Comparison of ENCODE assay signal across 8 mouse cellular contexts in the genomic region with DNA sequence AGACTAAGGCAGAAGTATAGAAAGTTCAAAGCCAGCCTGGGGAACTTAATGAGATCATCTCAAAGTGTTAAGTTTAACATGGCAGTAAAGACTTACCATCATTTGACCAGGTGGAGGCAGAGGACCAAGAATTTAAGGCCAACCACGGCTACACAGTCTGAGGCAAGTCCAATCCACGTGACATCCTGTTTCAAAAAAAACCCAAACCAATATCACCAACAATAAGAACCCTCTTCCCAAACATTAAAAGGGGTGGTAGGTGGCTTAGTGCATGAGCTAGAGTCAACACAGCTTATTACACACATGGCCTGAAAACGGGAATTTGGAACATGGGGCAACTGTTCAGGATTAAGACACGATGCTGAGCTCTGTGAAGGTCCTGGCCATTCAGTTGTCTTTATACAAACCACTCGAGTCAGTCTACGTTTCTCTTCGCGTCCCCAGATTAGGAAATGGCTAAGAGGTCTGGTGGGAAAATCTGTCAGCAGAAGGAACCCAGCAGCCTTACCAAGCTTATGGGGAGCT. TPM values are rescaled to one million over a fixed set of nuclear protein-coding genes. Genes with fewer than 3 reads are reported as not detected.
DNase-seq lines count a peak whose midpoint lies in the region; ATAC-seq and TF ChIP-seq lines count a peak whose summit lies in the region.

No protein-coding gene starts in this region.

- 6% methylated on average over 8 of the region's 8 CpGs for WGBS in liver, adult 2 months
- WGBS in hindbrain, postnatal 0 days = 25% methylated on average over 8 of the region's 8 CpGs
- WGBS in midbrain, embryonic 15.5 days = 25% methylated on average over 8 of the region's 8 CpGs

- intact Hi-C loops in left cerebral cortex, postnatal 10 days (cut with DNase I) = no loop called here
- intact Hi-C loops in left cerebral cortex, postnatal 14 days (cut with DNase I) = no loop called here

- H3K9me3 ChIP-seq in hindbrain, postnatal 0 days (ENCODE audit: low read length) = no peaks in the 10 kb centered on the region
- no peaks in the 10 kb centered on the region for H3K9me3 ChIP-seq in midbrain, embryonic 15.5 days

- peak overlapping the region; percentile 64 for H3K4me3 ChIP-seq in liver, adult 2 months (ENCODE audit: insufficient read depth, low read depth, low read length)
- peak overlapping the region; percentile 63 for H3K4me3 ChIP-seq in bone marrow macrophage, adult 2 months (ENCODE audit: insufficient read depth, low read length)
- H3K4me3 ChIP-seq in hindbrain, postnatal 0 days (ENCODE audit: low read length) = peak overlapping the region; percentile 81
- H3K4me3 ChIP-seq in midbrain, embryonic 15.5 days = peak overlapping the region; percentile 63

- no peaks in the 10 kb centered on the region for H3K4me1 ChIP-seq in liver, adult 2 months (ENCODE audit: control insufficient read depth, insufficient read depth, low read length)
- peaks cover 15% of the 10 kb centered on the region for H3K4me1 ChIP-seq in bone marrow macrophage, adult 2 months (ENCODE audit: control insufficient read depth, insufficient read depth, low read length)
- H3K4me1 ChIP-seq in hindbrain, postnatal 0 days (ENCODE audit: insufficient read depth, low read length) = peaks cover 7% of the 10 kb centered on the region
- peaks cover 28% of the 10 kb centered on the region for H3K4me1 ChIP-seq in midbrain, embryonic 15.5 days

- ATAC-seq in hindbrain, postnatal 0 days = no peak
- ATAC-seq in midbrain, embryonic 15.5 days (replicated peaks) = peak; percentile 7; the same call in 1 of the 2 replicates

- H3K9ac ChIP-seq in liver, adult 2 months (ENCODE audit: low read depth, low read length) = peak overlapping the region; percentile 67
- peak overlapping the region; percentile 67 for H3K9ac ChIP-seq in hindbrain, postnatal 0 days (replicated peaks; ENCODE audit: low read length)
- peak overlapping the region; percentile 56 for H3K9ac ChIP-seq in midbrain, embryonic 15.5 days

- H3K27me3 ChIP-seq in liver, adult 2 months (ENCODE audit: control insufficient read depth, insufficient read depth, low read length) = no peaks in the 10 kb centered on the region
- H3K27me3 ChIP-seq in hindbrain, postnatal 0 days (ENCODE audit: insufficient read depth, low read length) = no peaks in the 10 kb centered on the region
- no peaks in the 10 kb centered on the region for H3K27me3 ChIP-seq in midbrain, embryonic 15.5 days (replicated peaks)

- H3K36me3 ChIP-seq in liver, adult 2 months (ENCODE audit: control insufficient read depth, insufficient read depth, low read length) = no peaks in the 10 kb centered on the region
- no peaks in the 10 kb centered on the region for H3K36me3 ChIP-seq in hindbrain, postnatal 0 days (ENCODE audit: insufficient read depth, low read length)
- no peaks in the 10 kb centered on the region for H3K36me3 ChIP-seq in midbrain, embryonic 15.5 days (replicated peaks)

- no peak for TF ChIP-seq POLR2A in liver, adult 2 months (IDR thresholded peaks at IDR 0.05; ENCODE audit: extremely low read depth, insufficient read depth, low read length)
- no peak for TF ChIP-seq POLR2A in bone marrow macrophage, adult 2 months (IDR thresholded peaks at IDR 0.05; ENCODE audit: borderline replicate concordance, low read depth, low read length)

- peak; percentile 54 for DNase-seq in liver, adult 2 months (ENCODE audit: extremely low read depth, low read depth, low spot score)
- DNase-seq in liver = no peak
- no peak for DNase-seq in hindbrain, postnatal 0 days (ENCODE audit: low spot score)
- no peak for DNase-seq in left cerebral cortex, postnatal 10 days (ENCODE audit: extremely low spot score in 1 of 2, low spot score in 2 of 2)
- DNase-seq in gastrocnemius, postnatal 25 days = no peak
- DNase-seq in left cerebral cortex, postnatal 14 days (ENCODE audit: low spot score in 2 of 2) = no peak

- H3K79me2 ChIP-seq in liver, adult 2 months (ENCODE audit: control insufficient read depth, insufficient read depth, low read length) = peaks cover 11% of the 10 kb centered on the region; the same call in 1 of the 2 replicates

- H3K27ac ChIP-seq in liver, adult 2 months (replicated peaks; ENCODE audit: insufficient read depth, low read depth, low read length) = peak overlapping the region; percentile 80
- peak overlapping the region; percentile 87 for H3K27ac ChIP-seq in bone marrow macrophage, adult 2 months (ENCODE audit: insufficient read depth, low read depth, low read length)
- H3K27ac ChIP-seq in hindbrain, postnatal 0 days = peak overlapping the region; percentile 90
- peak overlapping the region; percentile 89 for H3K27ac ChIP-seq in midbrain, embryonic 15.5 days

- H3K4me2 ChIP-seq in hindbrain, postnatal 0 days (ENCODE audit: low read depth, low read length) = peak overlapping the region; percentile 66
- H3K4me2 ChIP-seq in midbrain, embryonic 15.5 days = peak overlapping the region; percentile 59

- TF ChIP-seq CTCF in liver, adult 2 months (IDR thresholded peaks at IDR 0.05; ENCODE audit: low read depth, low read length) = no peak
- no peak for TF ChIP-seq CTCF in bone marrow macrophage, adult 2 months (IDR thresholded peaks at IDR 0.05; ENCODE audit: low read depth, low read length)
- no peak; the same call in 1 of the 2 replicates for TF ChIP-seq CTCF in hindbrain, postnatal 0 days (IDR thresholded peaks at IDR 0.05; ENCODE audit: low read depth)

RNA-seq across cellular contexts. Expression of a gene that starts 0.8 kb away (rescaled TPM):
- 6.1 and 8.0 TPM in 2 replicates for total RNA-seq in liver, adult 2 months (2014; rRNA removed)
- 6.4 and 8.2 TPM in 2 replicates for polyA plus RNA-seq in liver, adult 2 months (2012; rRNA removed)
- polyA plus RNA-seq in bone marrow macrophage, adult 2 months (2012; ENCODE audit: insufficient read depth, insufficient read length, missing spikeins) = 18.2 and 18.7 TPM in 2 replicates
- total RNA-seq in hindbrain, postnatal 0 days (2014; rRNA removed) = 17.0 and 28.5 TPM in 2 replicates
- polyA plus RNA-seq in hindbrain, postnatal 0 days (2015; fragmentation: Nextera tagmentation; extraction: Ambion mirVana) = 16.0 and 18.4 TPM in 2 replicates
- 31.8 and 33.6 TPM in 2 replicates for polyA plus RNA-seq in midbrain, embryonic 15.5 days (2015; fragmentation: Nextera tagmentation; extraction: Ambion mirVana)
- 10 to 100 TPM; 43.2 to 52.2 TPM for total RNA-seq in left cerebral cortex, postnatal 10 days (2021)
- 10 to 100 TPM; 63.8 to 92.9 TPM for total RNA-seq in gastrocnemius, postnatal 25 days (2021)
- 10 to 100 TPM; 47.2 to 60.7 TPM for total RNA-seq in left cerebral cortex, postnatal 14 days (2021)

RNA-seq across cellular contexts. Expression of a gene that starts 19.6 kb away (rescaled TPM):
- not detected in 2 replicates for total RNA-seq in liver, adult 2 months (2014; rRNA removed)
- not detected in 2 replicates for polyA plus RNA-seq in liver, adult 2 months (2012; rRNA removed)
- polyA plus RNA-seq in bone marrow macrophage, adult 2 months (2012; ENCODE audit: insufficient read depth, insufficient read length, missing spikeins) = not detected in 2 replicates
- total RNA-seq in hindbrain, postnatal 0 days (2014; rRNA removed) = 0.16 TPM in 1 of 2 replicates, not detected in the other
- polyA plus RNA-seq in hindbrain, postnatal 0 days (2015; fragmentation: Nextera tagmentation; extraction: Ambion mirVana) = 0.19 and 0.25 TPM in 2 replicates
- 0.06 TPM in 1 of 2 replicates, not detected in the other for polyA plus RNA-seq in midbrain, embryonic 15.5 days (2015; fragmentation: Nextera tagmentation; extraction: Ambion mirVana)
- not detected for total RNA-seq in left cerebral cortex, postnatal 10 days (2021)
- not detected for total RNA-seq in gastrocnemius, postnatal 25 days (2021)
- total RNA-seq in left cerebral cortex, postnatal 14 days (2021) = not detected
